Mouse (Mus musculus) common myeloid progenitor, adult 5-6 weeks (primary cell): ENCODE results near the gene Lrrc74a. TPM values are rescaled to one million over a fixed set of nuclear protein-coding genes. Genes with fewer than 3 reads are reported as not detected.

Experiments
- ATAC-seq: replicated peaks from 2 replicates; pipeline ENCODE4 v1.8.0; 2016; ENCODE audit warnings: low read depth, mild to moderate bottlenecking, moderate TSS enrichment, inconsistent platforms; ENCODE audit not compliant: poor library complexity, severe bottlenecking
- total RNA-seq: library from RNA; stranded (forward); fragments of 200-1000, 187-1606 nt; gene quantifications from 2 replicates; pipeline ENCODE4 v1.2.3, GENCODE M21; 2017

Lrrc74a gene
- total RNA-seq, 1 experiment from 2014 or later, result not detected

- ATAC-seq, result peak; percentile 26
Observed at GRCm38 (mm10) chr12:86802005-86802671, 68.0 kb downstream of the Lrrc74a start.

GRCm38 (mm10) chr12:86802899-86803298, 68.7 kb downstream of the Lrrc74a start:
- no peak for ATAC-seq

- no peak for ATAC-seq
Observed at GRCm38 (mm10) chr12:86803651-86804307, 69.6 kb downstream of the Lrrc74a start.

- no peak for ATAC-seq
Observed at GRCm38 (mm10) chr12:86804308-86804700, 70.1 kb downstream of the Lrrc74a start.

- no peak for ATAC-seq
Observed at GRCm38 (mm10) chr12:86804857-86805256, 70.7 kb downstream of the Lrrc74a start.

- ATAC-seq, result no peak
Observed at GRCm38 (mm10) chr12:86805315-86805714, 71.1 kb downstream of the Lrrc74a start.

- no peak for ATAC-seq
Observed at GRCm38 (mm10) chr12:86806031-86806922, 72.1 kb downstream of the Lrrc74a start.

- ATAC-seq, result peak; percentile 23
Observed at GRCm38 (mm10) chr12:86806923-86807794, 73.0 kb downstream of the Lrrc74a start.

- ATAC-seq, result peak; percentile 8; the same call in 1 of the 2 replicates
Observed at GRCm38 (mm10) chr12:86807795-86808128, 73.6 kb downstream of the Lrrc74a start.

- no peak for ATAC-seq
Observed at GRCm38 (mm10) chr12:86808856-86809255, 74.7 kb downstream of the Lrrc74a start.

GRCm38 (mm10) chr12:86810040-86810439, 75.9 kb downstream of the Lrrc74a start:
- no peak for ATAC-seq

GRCm38 (mm10) chr12:86810725-86811444, 76.7 kb downstream of the Lrrc74a start:
- peak; percentile 68 for ATAC-seq

GRCm38 (mm10) chr12:86812782-86813181, 78.6 kb downstream of the Lrrc74a start:
- no peak for ATAC-seq

Other genes with a start within 250 kb of the Lrrc74a start
- gene Vash1, start 55.7 kb upstream of the Lrrc74a start, total RNA-seq, result 0.63 and 0.91 TPM in 2 replicates
- gene Angel1, start 7.9 kb upstream of the Lrrc74a start, total RNA-seq, result 1.6 and 4.6 TPM in 2 replicates
- 1.9 and 3.6 TPM in 2 replicates for gene Irf2bpl, start 150.4 kb downstream of the Lrrc74a start, total RNA-seq
- gene Cipc, start 212.7 kb downstream of the Lrrc74a start, total RNA-seq, result 23.8 and 33.9 TPM in 2 replicates